Mouse (Mus musculus): ENCODE data around the gene Gm28048. TPM values are rescaled to one million over a fixed set of nuclear protein-coding genes. Genes with fewer than 3 reads are reported as not detected.

The Gm28048 gene
- total RNA-seq, 2 experiments from 2014 or later = 1.7 to 2.3 TPM

GRCm38 (mm10) chr11:22809465-22810096 lies 172.3 kb downstream of the Gm28048 start:
- DNase-seq (ENCODE audit: low spot score) = no peak

- DNase-seq (ENCODE audit: low spot score) = no peak
Measured at GRCm38 (mm10) chr11:22808040-22808439, 173.8 kb downstream of the Gm28048 start.

GRCm38 (mm10) chr11:22805171-22805570 lies 176.7 kb downstream of the Gm28048 start:
- DNase-seq (ENCODE audit: low spot score) = no peak

GRCm38 (mm10) chr11:22799987-22800424 lies 181.9 kb downstream of the Gm28048 start:
- no peak for DNase-seq (ENCODE audit: low spot score)

GRCm38 (mm10) chr11:22798916-22799315 lies 183.0 kb downstream of the Gm28048 start:
- no peak for DNase-seq (ENCODE audit: low spot score)

- DNase-seq (ENCODE audit: low spot score) = no peak
Measured at GRCm38 (mm10) chr11:22794734-22795133, 187.2 kb downstream of the Gm28048 start.

GRCm38 (mm10) chr11:22793881-22794203 lies 188.0 kb downstream of the Gm28048 start:
- no peak for DNase-seq (ENCODE audit: low spot score)

DNA sequence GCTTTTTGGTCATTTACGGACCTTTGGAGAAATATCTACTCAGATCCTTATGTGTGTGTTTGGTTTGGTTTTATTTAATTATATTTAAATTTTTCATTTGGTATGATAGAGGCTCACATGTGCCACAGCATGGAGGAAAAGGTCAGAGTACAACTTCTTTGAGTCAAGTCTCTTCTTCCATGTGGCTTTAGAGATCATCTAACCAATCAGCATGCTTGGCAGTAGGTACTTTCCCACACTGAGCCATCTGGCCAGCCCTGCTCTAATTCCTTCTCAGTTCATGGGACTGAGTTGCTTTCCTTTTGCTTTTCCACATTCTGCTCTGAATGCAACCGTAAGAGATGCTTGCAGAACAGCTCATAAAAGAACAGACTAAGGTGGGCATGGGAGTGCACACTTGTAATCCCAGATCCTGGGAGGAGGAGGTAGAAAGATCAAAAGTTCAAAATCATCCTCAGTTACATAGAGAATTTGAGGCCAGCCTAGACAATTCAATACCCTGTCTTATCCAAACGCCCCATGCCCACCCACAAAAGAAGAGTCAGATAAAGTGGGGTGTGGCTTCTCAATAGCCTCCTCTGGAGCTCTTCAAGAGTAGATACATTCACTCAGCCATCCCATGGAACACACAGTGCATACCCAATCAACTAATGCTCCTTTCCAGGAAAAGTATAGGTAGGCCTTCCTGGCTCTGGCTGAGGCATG lies 188.6 kb downstream of the Gm28048 start:
- no peak for DNase-seq (ENCODE audit: low spot score)

- no peak for DNase-seq (ENCODE audit: low spot score)
Measured at GRCm38 (mm10) chr11:22792149-22792548, 189.7 kb downstream of the Gm28048 start.

DNA sequence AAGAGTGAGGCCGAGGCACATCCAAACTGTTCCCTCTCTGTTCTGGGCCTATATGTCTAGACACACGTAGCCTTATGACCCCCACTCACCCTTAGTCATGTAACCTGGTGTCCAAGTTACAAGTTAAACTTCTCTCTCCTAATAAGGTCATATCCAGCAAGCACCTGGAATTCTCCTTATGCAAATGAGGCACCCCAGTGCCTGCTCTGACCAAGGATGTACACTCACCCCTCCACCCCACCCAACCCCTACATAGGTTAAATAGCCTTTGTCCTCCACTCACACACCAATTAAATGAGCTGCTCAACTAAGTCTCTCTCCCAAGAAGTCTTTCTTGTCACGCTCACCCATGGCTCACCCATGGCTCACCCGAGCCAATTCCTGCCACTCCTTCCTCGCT lies 190.2 kb downstream of the Gm28048 start:
- no peak for DNase-seq (ENCODE audit: low spot score)

DNA sequence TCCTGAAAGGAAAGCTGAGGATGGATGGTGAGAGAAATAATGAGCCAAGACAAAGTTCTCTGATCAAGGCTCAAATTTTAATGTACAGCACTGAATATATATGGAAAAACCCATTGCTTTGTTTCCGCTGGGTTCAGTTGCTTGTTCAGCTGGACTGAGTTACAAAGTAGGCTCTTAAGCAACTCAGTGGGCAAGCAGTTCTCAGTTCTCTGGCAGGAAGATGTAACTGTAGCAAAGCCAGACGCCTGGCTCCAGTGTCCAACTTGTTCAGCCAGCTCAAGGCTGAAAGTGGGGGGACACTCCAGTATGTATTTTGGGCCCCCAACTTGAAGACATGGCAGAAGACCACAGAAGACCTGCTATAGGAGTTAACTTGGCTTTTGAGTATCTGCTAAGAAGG lies 194.1 kb downstream of the Gm28048 start:
- no peak for DNase-seq (ENCODE audit: low spot score)

Other genes starting within 250 kb of the Gm28048 start
- gene B3gnt2, start 121.1 kb downstream of the Gm28048 start, total RNA-seq (2021) = 1 to 10 TPM; 1.0 to 2.2 TPM
- gene Zrsr1, start 10.1 kb downstream of the Gm28048 start, total RNA-seq (2021) = 10 to 100 TPM; 21.1 to 25.0 TPM
- 100 to 1,000 TPM in 1 of 2 experiments, 10 to 100 TPM in 1; 93.4 to 109 TPM for gene Commd1, start 292 bp upstream of the Gm28048 start, total RNA-seq (2021)
- gene Cct4, start 8.4 kb upstream of the Gm28048 start, total RNA-seq (2021) = 100 to 1,000 TPM; 104 to 105 TPM
- 1 to 10 TPM; 4.2 to 5.1 TPM for gene Fam161a, start 25.4 kb upstream of the Gm28048 start, total RNA-seq (2021)

Measured in gastrocnemius, adult 18-20 months (tissue).